Mouse (Mus musculus) spleen, postnatal 10 days (tissue): ENCODE results near the gene Gm45521.

Experiments
- DNase-seq, 2 experiments: peaks; one replicate each; pipeline ENCODE4 v3.0.0; 2021 to 2022; ENCODE audit warnings: low spot score in 2 of 2

Gene Gm45521

DNA sequence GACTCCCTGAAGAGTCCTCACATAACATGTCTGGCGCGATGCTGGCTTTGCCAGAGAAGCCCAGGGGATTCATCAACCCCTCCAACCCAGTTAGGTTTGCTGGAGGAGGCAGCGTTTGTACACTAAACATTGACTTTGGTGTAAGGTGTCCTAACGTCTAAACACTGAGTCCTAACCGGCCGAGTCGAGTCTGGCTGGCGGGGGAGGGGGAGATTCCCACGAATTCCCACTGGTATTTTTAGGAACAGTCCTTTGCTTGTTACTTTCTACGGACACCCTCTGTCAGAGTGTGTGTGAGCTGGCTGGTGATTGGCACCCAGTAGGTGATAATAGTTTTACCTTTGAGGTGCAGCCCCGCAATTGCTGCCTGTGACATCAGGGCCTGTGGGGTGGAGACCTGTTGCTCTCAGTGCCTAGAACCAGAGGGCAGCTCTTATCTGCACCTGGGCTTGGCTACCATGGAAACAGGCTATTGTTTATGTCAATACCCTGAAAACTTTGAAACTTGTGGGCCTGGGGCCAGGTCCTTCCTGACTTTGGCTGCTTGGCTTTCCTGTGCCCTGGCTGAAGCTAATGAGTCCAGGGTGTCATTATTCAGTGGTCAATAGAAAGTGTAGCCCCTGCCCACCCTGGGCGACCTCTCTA is 4.4 kb upstream of the Gm45521 start:
- DNase-seq, result no peak

GRCm38 (mm10) chr14:7954071-7954471 is 3.0 kb upstream of the Gm45521 start:
- DNase-seq, result no peak

GRCm38 (mm10) chr14:7956427-7956826 is 661 bp upstream of the Gm45521 start:
- no peak for DNase-seq

DNA sequence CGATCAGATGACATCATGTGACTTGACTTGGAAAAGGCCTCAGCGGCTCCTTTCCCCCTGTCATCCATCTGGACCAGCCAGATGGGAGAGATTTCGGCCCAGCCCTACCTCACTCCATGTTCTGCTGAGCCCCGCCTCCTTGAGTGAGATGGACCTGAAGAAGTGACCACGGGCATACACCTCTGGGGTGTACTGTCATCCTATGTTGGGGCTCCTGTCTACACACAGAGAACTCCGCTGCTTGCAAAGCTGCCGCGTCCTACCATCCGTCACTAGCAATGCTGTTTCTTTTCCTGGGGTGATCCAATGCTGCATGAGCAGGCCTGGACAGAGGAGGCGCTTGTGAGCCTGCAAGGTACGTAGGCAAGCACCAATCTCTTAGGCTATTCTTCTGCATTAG is 3.5 kb downstream of the Gm45521 start:
- no peak for DNase-seq

GRCm38 (mm10) chr14:7961714-7962113 is 4.6 kb downstream of the Gm45521 start:
- DNase-seq, result no peak

GRCm38 (mm10) chr14:7962626-7963025 is 5.5 kb downstream of the Gm45521 start:
- DNase-seq, result no peak

DNA sequence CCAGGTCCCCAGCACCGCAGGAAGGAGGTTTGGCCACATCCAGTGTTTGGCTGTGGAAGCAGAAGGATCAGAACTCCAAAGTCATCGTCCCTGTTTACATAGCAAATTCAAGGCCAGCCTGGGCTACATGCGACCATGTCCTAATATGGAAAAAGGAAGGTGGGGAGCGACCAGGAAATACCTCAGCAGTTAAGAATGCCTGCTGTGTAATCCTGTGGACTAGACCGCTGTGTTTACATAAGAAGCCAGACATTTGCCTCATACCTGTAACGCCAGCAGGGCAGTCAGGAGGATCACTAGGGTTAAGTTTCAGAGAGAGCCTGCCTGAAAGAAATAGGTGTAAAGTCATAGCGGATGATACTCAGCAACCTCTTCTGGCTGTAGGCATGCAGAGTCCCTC is 6.1 kb downstream of the Gm45521 start:
- DNase-seq, result no peak

- peak; percentile 26 to 65 for DNase-seq
These were observed 7.3 kb downstream of the Gm45521 start for GRCm38 (mm10) chr14:7964219-7964889.

- no peak for DNase-seq
These were observed 14.9 kb downstream of the Gm45521 start for GRCm38 (mm10) chr14:7971889-7972493.

DNA sequence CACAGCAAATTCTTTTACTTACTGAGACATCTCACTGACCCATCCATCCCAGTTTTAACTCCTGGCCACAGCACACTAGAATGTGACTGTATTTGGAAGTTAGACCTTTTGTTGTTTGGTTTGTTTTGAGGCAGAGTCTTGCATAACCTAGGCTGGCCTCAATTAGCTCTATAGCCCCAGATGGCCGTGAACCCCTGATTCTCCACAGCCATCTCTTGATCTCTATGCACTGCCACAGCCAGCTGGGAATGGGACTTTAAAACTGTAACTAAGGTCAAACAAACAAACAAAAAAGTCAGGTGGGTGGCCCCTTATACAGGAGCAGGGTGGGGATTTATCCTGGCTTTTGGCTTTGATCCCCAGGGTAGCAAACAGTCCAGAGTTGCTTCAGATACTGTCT is 17.6 kb downstream of the Gm45521 start:
- no peak for DNase-seq

DNA sequence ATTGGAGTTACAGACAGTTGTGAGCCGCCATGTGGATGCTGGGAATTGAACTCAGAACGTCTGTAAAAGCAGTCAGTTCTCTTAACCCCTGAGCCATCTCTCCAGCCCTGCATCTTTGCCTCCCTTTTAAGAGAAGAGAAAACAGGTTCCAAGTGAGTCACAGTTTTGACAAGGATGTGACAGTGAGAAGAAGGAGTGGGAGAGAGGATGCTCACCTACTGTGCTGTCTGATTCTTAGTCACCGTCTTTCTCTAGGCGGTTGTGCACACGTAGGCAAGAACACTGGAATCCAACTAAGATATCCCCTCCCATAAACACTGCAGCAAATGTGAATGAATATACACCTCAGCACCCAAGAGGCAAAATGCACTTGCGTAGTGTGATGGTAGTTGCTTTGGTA is 18.1 kb downstream of the Gm45521 start:
- no peak for DNase-seq

- no peak for DNase-seq
These were observed 20.4 kb downstream of the Gm45521 start for GRCm38 (mm10) chr14:7977471-7977870.

DNA sequence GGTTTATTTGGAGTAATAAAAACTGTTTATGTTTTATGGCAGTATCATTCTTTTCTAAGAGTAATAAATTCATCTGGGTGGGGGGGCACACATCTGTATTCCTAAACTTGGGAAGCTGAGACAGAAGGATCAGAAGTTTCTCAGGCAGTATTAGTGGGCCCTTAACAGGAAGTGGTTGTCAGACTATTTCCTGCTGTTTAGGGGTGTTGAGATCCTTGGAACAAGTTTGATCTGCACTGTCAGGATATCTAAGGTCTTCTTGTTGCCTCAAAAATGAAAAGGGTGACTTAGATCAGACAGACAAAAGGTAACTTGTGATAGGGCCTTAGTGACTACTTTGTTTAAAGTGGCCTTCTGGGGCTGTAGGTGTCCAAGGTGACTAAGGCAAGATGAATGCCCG is 21.1 kb downstream of the Gm45521 start:
- no peak for DNase-seq

DNA sequence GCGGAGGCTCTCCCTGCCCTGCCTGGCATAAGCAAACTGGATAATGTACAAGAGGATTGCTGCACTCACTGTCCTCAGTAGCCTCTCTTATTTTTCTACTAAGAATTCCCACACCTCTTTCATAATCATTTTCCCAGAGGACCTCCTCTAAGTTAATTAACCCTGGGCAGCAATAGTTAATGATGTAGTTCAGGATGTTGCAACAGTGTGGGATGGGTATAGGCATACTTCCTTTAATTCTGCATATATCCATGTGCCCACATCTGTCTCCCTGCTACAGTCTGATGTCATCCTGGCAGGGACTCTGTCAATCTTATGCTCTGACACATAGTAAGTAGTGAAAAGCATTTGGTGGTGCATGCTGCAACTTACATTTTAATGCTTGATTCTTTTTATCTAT is 24.1 kb downstream of the Gm45521 start:
- DNase-seq, result no peak

GRCm38 (mm10) chr14:7986913-7987312 is 29.8 kb downstream of the Gm45521 start:
- DNase-seq, result no peak

- DNase-seq, result no peak
These were observed 32.3 kb downstream of the Gm45521 start for GRCm38 (mm10) chr14:7989371-7989770.

DNA sequence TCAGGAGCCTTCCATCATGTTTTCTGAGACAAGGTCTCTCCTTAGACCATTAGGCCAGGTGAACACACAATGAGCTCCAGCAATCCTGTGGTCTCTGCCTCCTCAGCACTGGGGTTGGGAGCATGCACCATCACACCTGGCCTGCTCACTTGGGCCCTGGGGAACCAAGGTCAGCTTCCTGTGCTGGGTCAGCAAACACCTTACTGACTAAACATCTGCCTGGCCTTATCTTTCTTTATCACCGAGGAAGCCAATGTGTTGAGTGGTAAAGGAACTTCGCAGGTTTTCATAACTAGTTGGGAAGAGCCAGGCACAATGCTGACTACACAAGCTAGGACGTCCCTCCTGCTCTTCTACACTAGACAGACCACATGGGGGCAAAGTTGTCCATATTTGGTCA is 32.9 kb downstream of the Gm45521 start:
- no peak for DNase-seq

DNA sequence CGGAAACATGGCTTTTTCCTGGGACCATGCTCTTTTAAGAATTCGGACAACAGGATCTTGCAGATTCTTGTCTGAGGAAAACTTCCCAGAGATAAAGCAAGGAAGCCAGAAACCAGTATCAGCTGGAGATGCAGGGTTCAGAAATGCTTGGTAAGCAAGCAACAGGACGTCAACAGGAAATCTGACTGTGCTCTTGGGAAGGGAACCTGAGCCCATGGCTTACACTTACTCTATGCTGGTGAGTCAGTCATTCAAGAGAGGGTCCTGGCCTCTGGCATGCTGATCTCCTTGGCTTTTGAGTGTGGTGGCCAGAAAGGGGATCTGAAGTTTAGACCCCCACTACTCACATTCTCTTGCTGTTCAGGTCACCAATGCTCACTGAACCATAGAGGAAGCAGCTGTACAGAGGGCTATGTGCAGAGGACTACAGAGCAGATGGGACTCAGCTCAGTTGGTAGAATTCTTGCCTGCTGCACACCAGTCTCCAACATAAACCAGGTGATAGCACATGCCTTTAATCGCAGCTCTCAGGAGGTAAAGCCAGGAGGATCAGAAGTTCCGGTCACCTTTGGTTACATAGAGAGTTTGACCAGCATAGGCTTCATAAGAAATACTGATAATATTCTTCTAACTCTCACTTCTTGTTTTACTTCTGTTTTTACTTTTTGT is 34.2 kb downstream of the Gm45521 start:
- peak in 1 of 2 experiments; percentile 24 for DNase-seq

DNA sequence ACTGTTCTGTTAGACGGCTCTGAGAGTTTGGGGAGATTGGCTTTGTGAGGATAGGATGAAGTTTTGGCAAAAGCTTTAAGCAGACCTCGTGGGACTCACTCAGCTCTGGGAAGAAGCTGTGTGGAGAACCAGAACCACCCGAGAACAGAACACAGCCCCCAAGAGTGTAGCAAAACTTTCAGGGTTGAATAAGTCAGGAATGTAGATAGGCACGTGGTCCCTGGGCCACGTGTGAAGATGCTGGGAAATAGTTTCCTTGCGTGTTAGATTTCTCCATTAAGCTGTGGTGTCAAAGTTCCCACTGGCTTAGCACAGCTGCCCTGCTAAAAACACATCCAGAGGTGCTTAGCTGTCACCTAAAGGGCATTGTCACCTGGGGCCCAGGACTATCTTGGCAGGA is 35.1 kb downstream of the Gm45521 start:
- no peak for DNase-seq

GRCm38 (mm10) chr14:7994271-7994767 is 37.2 kb downstream of the Gm45521 start, which contains the start of gene Dnase1l3:
Gene Dnase1l3, minus strand, starts transcription at chr14:7994573.
- peak; percentile 22 to 72 for DNase-seq

- peak; percentile 77 to 90 for DNase-seq
These were observed 40.2 kb downstream of the Gm45521 start for GRCm38 (mm10) chr14:7997255-7997696.

GRCm38 (mm10) chr14:7999030-7999429 is 41.9 kb downstream of the Gm45521 start:
- no peak for DNase-seq
